Mouse (Mus musculus) forelimb bud, embryonic 11.5 days (tissue): Measurements from ENCODE around the gene Espn.

Experiments used
- DNase-seq: peaks from one replicate; pipeline ENCODE4 v3.0.0-alpha.2; 2012; ENCODE audit warnings: low read depth, low spot score

The Espn gene

DNA sequence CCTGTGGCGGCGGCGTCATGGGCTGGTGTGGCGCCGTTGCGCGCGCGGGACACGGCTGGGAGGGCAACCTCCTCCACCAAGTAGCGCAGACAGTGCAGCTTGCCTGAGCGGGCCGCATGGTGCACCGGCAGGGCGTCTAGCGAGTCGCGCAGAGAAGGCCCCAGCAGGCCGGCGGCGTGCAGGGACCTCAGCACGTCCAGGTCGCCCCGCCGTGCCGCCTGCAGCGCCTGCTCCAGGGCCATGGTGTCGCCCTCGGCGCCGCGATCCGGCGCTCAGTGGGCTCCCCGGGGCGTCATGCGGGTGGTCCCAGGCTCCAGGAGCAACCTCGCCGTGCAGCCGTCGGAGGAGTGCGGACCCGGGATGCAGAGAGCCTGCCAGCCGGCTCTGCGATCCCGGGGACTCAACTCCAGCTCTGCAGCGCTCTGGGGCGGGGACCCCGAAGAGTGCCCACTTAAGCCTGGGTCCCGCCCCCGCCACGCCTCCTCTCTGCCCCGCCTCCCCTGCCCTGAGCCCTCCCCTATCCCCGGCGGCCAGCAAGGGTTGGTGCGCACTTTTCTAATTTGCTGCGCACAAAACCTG lies at the start of gene Espn:
TSS of gene Espn (minus strand) at position 406 of the 579 bp plus-strand sequence.
- peak; percentile 52 for DNase-seq

DNA sequence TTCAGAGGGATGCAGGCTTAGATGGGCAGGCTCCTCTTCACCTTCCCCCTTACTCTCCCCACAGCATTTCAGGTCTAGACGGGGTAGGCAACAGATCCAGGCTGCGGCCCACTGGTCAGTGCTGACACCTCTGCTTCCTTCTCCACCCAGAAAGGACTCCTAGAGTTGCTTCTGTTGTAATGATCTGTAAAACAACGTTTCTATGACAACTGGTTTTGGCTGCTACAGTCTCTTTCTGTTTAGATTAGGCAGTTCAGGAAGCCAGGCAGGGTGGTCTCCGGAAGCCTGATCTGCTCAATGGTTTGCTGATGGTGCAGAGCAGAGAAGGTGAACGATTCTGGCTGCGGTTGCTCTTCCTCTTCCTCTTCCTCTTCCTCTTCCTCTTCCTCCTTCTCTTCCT lies 49.3 kb upstream of the Espn start:
- no peak for DNase-seq

DNA sequence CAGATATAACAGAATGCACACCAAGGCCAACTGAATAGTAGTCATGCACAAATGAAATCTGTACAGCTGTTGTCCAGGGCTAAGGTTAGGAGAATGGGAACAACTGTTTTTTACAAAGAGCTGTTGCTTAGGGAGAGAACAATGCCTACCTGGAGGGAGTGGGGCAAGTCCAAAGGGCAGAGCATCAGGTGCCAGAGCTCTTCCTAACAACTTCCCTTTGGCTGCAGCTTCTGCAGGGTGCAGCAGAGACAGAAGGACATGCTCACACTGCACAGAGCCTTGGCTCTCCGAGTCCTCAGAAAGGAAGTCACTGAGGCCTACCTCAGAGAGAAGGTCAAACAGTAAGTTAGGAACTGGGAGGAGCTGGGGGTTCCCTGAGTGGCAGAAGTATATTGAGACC lies 47.4 kb upstream of the Espn start:
- DNase-seq: no peak

DNA sequence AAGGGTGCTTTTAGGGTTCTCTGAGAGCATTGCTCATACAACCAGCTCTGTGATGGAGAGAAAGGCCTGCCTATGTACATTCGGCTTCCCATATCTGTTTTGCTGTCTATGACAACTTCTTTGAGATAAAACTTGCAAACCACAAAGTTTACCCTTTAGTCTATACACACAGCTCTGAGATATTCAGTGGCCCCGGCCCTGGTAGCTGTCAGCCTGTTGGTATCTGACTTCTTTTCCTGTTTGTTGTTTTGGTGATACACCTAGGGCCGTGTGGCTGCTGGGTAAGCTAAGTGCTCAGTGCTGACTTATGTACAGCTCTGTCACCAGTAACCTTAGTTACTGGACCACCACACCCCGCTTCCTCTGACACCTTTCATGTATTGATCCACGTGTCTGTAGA lies 45.4 kb upstream of the Espn start:
- no peak for DNase-seq

DNA sequence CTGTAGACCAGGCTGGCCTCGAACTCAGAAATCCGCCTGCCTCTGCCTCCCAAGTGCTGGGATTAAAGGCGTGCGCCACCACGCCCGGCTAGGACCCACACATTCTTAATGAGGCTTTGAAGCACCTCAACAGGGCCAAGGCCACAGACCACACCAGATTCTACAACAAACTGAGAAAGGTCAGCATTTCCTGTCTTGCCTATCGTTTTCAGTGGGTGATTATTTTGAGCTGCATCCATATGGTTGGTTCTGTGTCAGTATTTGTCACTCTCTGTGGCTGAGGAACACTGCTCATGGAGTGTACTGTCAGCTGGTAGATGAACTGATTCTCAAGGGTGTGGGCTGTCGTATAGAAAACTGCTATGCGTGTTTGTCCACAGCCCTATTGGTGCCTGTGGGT lies 44.1 kb upstream of the Espn start:
- no peak for DNase-seq

DNA sequence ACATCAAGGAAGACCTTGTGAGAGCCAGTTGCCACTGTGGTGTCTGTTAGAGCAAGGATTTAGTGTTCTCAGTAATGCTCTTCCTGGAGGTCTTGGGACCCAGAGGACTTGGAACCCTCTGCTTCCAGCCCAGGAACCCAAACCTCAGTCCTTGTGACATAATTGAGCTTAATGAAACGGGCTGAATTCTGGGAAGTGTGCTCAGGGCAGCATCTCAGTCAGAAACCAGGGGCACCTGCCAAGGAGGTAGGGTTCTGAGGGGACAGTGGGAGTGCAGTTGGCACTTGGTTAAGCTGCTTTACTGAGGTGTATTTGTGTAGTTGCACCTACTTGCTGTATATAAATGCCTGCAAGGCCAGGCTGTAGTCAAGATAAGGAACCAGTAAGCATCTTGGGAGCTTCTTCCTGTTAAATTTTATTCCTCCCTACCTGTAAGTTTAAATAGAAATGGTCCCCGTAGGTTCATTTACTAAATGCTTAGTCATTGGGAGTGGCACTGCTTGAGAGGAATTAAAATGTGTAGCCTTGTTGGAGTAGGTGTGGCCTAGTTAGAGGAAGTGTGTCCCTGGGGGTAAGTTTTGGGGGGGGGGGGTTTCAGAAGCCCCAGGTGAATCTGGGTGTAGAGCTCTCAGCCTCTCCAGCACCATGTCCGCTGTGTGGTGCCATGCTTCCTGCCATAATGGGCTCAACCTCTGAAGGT lies 42.5 kb upstream of the Espn start:
- no peak for DNase-seq

DNA sequence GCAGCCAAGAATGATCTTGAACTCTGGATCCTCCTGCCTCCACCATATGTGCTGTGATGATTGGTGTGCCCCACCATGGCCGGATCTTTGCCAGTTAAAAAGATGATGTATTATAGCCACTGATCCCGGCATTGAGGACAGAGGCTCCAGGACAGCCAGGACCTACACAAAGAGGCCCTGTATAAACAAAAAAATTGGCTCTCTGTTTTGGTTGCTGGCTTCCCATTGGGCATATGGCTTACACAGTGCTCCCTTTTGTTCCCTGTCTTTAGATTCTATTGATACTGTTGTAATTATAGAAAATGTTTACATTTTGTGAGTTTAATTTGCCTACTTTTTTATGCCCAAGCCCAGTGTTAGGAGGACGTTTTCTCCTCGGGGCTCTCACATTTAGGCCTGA lies 40.4 kb upstream of the Espn start:
- DNase-seq: no peak

DNA sequence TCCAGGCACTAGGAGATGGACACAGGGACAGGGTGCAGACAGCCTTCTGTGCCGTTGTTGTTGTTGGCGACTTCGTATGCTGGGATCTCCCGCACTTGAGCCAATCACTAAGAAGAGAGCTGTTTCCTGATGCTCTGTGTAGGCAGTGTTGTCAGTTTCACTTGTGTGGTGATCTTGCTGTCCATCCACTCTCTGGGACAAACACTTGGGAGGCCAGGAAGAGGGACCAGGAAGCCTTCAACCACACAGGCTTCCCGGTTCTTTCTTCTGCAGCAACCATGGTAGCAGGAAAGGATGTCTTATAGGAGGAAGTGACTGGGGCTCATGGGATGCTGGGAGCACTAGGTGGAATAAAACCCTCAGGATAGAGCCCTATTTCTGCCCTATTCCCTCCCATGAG lies 38.5 kb upstream of the Espn start:
- no peak for DNase-seq

DNA sequence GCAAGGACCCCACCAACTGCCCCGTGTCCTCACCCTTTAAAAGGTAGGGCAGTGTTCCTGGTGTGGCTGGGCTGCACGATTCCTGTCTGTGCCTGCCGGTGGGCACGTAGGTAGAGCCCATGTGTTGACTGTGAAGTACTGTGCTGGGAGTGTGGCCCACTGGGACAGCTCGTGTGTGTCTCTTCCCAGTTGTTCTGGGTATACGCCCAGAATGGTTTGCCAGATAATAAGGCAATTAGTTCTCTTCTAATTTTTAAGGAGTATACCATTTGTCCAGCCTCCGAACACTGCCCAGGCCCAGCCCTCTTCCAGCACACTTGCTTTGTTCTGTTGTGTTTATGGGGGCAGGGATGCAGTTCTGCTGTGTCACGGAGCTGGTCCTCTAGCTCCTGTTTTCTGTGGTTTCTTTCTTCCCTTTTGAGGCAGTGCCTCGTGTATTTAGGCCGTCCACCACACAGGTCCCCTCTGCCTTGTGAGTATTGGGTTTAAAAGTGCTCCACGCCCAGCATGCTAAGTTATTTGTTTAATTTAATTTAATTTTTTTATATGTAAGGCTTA lies 38.0 kb upstream of the Espn start:
- DNase-seq: no peak

DNA sequence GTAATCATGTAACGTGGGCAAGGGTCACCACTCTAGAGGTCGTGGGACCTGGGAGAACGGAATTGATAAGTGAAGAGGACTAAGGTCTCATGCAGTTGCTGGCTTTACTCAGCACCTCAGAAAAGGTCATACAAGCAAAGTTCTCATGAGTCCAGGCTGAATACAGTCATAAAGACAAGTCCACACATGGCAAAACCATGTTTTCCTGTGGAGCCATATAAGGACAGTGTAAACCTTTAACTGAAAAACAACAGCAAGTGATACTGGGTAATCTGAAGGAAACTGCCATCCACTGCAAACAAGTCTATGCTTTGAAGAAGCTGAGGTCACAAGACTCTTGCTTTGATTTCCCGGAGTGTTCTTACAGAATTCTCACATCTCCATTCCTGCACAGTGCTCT lies 37.5 kb upstream of the Espn start:
- no peak for DNase-seq

DNA sequence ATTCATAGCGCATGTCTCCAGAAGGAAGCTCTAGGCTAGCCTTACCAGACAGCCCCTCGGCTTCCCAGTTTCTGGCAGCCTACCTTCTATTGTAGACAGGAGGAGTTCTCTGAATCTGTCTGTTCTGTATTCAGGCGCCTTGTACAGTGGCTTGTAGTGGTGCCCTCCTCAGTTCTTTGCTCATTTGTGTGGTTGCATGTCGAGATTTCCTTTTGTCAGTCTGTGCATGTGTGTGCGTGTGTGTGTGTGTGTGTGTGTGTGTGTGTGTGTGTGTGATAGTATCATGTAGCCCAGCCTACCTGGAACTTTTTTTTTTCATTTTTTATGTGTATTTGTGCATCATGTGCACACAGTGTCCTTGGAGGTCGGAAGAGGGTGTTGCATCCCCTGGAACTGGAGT lies 36.9 kb upstream of the Espn start:
- DNase-seq: no peak

DNA sequence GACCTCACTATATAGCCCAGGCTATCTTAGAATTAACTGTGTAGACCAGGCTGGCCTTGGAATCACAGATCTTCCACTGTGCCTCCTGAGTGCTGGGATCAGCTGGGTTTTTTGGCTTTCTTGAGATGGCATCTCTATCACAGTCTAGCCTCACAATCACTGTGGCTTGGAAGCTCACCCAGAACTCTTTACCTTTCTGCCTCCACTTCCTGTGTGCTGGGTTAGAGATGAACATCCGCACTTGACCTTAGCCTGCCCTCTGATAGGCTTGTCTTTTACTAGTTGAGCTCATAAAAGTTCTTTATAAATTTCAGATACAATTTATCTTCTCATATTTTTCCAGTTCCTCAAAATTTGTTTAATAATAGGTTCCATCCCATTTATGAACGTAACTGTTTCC lies 36.5 kb upstream of the Espn start:
- no peak for DNase-seq

DNA sequence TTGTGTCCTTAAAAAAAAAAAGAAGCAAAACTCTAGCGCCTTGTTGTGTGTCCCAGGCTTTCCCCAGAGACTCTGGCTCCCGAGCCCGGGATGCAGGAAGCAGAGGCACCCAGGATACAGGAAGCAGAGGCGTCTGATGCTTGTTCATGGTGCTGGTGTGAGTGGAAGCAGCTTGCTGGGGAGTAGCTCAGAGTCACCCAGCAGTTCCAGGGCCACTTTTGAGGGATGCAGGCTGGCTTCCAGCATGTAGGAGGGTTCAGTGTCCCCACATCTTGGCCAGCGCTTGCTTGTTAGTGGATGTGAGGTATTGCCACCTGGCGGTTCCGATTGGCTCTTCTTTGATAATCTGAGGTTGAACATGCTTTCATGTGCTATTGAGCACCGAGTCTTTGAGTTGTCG lies 35.0 kb upstream of the Espn start:
- DNase-seq: no peak

DNA sequence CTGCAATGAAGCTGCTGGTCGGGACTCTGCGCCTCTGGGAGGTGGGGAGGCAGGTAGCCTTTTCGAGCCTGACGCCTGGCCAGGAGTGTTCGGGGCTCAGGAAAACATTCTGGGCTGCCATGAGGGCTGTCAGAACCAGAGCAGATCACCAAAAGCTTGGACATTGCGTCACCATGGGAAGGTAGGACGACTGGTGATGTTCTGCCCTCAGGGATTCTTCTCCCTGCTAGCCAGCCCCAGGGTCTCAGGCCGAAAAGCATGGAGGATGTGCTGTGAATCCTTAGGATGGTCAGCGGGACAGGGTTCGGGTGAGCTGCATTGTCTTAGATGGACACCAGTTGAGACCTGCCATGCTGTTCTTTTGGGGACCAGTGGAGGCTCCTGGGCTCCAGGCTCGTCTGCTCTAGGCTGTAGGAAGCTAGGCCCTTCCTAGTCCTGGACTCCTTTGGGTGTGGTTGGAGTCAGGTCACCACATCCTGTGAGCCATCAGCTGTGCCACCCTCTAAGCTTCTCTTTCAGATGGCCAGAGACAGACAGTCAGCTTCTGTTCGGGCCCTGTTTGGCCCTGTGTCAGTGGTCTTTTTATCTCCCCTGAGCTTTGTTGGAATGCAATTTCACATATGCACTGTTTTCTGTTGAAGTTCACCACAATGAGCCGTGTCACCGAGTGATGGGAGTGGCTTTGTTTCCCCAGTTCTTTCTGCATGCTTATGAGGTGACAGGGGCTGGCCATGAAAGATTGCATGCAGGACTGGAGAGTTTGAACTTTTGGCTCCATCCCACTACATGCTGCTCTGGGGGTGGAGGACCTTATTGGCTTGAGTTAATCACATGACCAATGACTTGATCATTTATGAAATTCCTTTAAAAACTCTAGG lies 34.3 kb upstream of the Espn start:
- DNase-seq: no peak

DNA sequence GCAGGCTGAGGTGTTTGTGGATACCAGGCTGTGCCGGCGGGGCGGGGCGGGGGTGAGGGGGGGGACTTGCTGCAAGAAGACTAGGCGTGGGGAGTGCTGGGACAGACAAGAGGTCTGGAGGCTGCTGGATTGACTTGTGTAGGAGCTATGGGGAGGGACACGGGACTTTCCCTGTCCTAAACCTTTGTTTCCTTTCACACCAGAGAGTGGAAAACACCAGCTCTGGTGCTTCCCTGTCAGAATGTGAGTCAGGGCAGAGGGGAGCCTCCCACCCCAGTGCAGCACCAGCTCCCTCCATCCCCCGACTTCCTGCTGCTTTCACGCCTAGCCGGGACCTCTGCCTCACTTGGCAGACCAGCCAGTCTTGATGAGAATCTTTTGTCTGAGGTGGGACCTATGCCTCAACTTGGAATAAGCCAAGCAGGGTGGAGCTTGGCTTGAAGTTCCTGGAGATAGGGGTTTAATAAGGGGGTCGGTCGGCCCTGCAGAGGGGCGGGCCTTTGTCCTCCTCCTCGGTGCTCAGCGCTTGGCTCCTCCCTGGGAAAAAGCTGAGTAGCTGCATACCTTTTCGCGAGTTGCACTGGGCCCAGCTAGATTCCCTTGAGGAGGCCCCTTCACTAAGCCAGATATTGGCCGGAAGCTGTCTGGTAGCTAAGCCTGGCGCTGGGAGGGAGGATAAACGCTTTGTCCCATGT lies 33.5 kb upstream of the Espn start:
- DNase-seq: peak; percentile 48

DNA sequence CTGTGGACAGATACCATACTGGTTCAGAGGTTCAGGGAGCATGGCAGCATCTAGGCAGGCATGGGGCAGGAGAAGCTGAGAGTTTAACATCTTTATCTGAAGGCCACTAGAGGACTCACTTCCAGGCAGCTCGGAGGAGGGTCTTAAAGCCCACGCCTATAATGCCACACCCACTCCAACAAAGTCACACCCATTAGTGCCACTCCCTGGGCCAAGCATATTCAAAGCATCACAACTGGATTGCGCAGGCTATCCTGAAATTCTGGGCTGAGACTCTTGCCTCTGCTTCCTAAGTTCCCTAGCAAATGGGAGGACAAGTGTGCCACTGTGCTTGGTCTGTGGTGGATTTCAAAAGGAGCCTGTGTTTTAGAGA lies 33.0 kb upstream of the Espn start:
- DNase-seq: peak; percentile 67

DNA sequence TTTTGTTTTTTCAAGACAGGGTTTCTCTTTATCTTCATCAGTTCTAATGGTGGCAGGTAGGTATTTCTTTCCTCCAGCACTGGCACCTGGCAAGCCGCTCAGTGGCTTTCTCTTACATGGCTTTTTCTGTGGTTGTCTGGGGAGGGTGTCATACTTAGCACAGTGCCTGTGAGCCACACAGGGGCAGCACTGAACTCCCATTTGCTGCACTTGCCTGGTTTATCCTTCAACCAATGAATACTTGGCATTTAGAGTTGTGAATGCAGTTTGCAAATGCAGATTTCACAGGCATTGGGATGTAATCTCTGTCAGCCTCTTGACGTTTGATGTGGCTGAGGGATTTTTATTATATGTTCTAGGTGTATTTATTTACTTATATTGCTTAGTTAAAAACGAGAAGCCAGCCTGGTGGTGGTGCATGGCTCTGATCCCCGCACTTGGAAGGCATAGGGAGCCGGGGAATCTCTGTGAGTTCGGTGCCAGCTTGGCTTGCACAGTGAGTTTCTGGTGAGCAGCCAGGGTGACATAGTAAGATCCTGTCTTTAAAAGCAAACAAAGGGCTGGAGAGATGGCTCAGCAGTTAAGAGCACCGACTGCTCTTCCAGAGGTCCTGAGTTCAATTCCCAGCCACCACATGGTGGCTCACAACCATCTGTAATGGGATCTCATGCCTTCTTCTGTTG lies 32.3 kb upstream of the Espn start:
- no peak for DNase-seq

DNA sequence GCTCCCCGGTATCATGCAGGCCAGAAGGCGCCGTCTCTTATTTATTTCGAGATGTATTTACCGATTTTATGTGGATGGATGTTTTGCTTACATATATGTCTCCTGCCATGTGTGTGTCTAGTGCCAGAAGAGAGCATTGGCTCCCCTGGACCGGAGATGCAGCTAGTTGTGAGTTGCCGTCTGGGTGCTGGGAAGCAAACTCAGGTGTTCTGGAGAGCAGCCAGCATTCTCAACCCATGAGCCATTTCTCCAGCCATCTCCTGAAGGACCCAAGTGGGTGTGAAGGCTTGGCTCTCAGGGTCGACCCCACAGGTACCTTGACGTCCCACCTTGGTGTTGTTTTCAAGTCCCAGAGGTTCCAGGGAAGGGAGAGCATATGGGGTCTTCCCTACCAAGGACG lies 30.0 kb upstream of the Espn start:
- DNase-seq: no peak

DNA sequence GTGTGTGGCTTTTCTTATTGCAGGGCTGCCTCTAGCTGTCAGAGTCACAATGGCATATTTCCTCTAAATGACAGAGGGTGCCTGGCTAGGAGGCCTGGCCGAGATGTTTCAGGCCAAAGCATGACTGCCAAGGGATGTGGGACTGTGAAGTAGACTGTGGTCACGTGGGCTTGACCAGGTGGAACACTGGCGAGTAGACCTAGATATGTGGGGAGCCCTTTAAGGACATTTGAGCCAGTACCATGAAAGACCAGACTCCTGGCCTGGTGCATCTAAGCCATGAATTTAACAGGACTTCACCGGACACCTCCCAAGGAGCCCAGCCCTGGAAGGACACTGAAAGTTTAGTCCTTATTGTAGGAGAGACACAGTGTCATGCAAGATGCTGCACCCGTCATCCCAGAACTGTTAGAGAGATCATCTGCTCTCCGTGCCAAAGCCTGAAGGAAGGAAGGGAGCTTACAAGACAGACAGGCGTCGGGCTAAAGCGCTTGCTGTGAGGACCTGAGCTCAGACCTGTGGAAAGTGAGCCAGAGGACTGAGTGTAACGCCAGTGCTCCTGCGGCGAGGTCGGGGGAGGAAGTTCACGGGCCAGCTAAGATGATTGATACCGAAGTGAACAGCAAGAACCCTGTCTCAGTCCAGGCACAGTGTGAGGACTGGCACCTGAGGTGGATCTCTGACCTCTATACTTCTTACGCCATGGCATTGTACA lies 27.9 kb upstream of the Espn start:
- no peak for DNase-seq

DNA sequence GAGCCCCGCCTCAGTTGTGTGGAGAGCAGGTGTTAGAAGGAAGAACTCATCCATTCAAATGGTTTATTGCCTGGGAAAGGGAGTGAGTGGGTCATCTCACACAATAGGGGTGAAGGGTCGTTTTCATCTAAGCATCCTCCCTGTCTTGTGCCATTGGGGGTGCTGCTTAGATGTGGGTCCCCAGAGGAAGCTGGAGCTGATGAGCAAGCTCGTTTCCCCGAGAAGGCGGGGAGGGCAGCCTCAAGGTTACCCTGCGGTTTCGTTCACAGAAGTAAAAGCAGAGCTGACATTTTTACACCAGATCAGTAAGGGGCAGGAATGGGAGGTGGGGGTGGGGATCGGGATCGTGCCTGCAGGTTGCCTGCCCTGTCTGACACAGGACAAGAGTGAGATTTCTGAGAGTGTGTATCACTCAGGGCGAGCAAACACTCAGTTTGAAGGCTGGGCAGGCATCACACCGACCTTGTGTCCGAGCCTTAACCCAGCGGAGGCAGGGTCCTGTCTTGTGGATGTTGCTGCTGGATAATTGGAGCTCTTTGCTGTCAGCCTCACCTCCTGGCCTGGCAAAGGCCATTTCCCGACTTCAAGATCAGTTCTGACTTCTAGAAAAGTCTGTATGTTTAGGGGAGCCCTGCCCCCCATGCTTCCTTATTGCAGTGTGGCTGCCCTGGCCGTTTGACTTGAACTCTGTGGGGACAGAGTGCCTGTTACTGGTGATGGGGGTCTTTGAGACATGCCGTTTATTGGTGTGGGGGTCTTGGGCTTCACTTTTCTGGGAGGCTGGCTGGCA lies 26.9 kb upstream of the Espn start:
- no peak for DNase-seq
